23 mouse cellular contexts compared by ENCODE assay signal in genomic region chr2:19200112-19200511, GRCm38 (mm10). TPM values are rescaled to one million over a fixed set of nuclear protein-coding genes. Genes with fewer than 3 reads are reported as not detected.
"Had no signal": no experiment of that assay in that cellular context is flagged by ENCODE, and none has a peak within 500 bp of the region (broad histone marks: within the 10 kb centered on the region; RNA-seq: fewer than 3 reads in every experiment).

No protein-coding gene starts in this region.

- DNase-seq: forebrain, postnatal 0 days; gastrocnemius, postnatal 14 days; gastrocnemius, postnatal 36 days; heart, adult 18-20 months; heart, postnatal 10 days; kidney, adult 11 months; kidney, adult 2 months; kidney, adult 9 months; kidney, postnatal 10 days; kidney, postnatal 25 days; kidney, postnatal 4 days; liver had no signal

- H3K27me3 ChIP-seq: heart, embryonic 13.5 days; heart, embryonic 15.5 days; hindbrain, embryonic 13.5 days; hindbrain, embryonic 15.5 days; limb, embryonic 12.5 days had no signal

- H3K36me3 ChIP-seq: heart, embryonic 10.5 days; heart, embryonic 13.5 days; heart, embryonic 15.5 days; hindbrain, embryonic 13.5 days; hindbrain, embryonic 15.5 days; limb, embryonic 10.5 days; limb, embryonic 12.5 days had no signal

- ATAC-seq: intestine, embryonic 16.5 days had no signal

- H3K9me3 ChIP-seq: heart, embryonic 10.5 days; heart, embryonic 13.5 days; heart, embryonic 15.5 days; hindbrain, embryonic 13.5 days; hindbrain, embryonic 15.5 days; limb, embryonic 10.5 days; limb, embryonic 12.5 days had no signal

- H3K27ac ChIP-seq: heart, embryonic 10.5 days; heart, embryonic 13.5 days; heart, embryonic 15.5 days; hindbrain, embryonic 15.5 days; hindbrain, postnatal 0 days; layer of hippocampus, adult 2 months; left cerebral cortex, adult 2 months; limb, embryonic 12.5 days had no signal

RNA-seq across cellular contexts. Expression of gene Armc3, which starts 1.0 kb away (rescaled TPM):
- polyA plus RNA-seq: intestine, embryonic 16.5 days; limb, embryonic 12.5 days had no signal
